Mouse (Mus musculus): ENCODE measurements around the gene Slc28a1. TPM values are rescaled to one million over a fixed set of nuclear protein-coding genes. Genes with fewer than 3 reads are reported as not detected.
A peak's percentile ranks its signal among the peaks of the same experiment; 100 is the strongest.
"Not testable (repeated sequence)": the region's sequence is repeated elsewhere in the genome, so short reads cannot be mapped to it uniquely, and the experiment has no call there.

Gene Slc28a1
- polyA plus RNA-seq, 1 experiment from 2014 or later = 0.09 TPM

- not testable (repeated sequence) for H3K27ac ChIP-seq (ENCODE audit: low read length); H3K4me2 ChIP-seq (ENCODE audit: low read depth, low read length); H3K4me1 ChIP-seq (ENCODE audit: control insufficient read depth, insufficient read depth, low read length); ATAC-seq (replicated peaks; ENCODE audit: extremely low read depth, insufficient read depth, low FRiP score); H3K9me3 ChIP-seq (replicated peaks; ENCODE audit: control insufficient read depth, low read length); H3K36me3 ChIP-seq (ENCODE audit: control insufficient read depth, insufficient read depth); H3K4me3 ChIP-seq (ENCODE audit: low read length); H3K9ac ChIP-seq (ENCODE audit: low read length); H3K27me3 ChIP-seq (ENCODE audit: control insufficient read depth, insufficient read depth, low read length)
- 81% methylated on average over 10 of the region's 10 CpGs for WGBS
Measured at GRCm38 (mm10) chr7:81203576-81203975, 89.0 kb downstream of the Slc28a1 start.

- Histone ChIP-seq H3K4me3 (ENCODE audit: low read length) (no peak overlapping the region), H3K9me3 (replicated peaks; ENCODE audit: control insufficient read depth, low read length) (no peaks in the 10 kb centered on the region), H3K27me3 (ENCODE audit: control insufficient read depth, insufficient read depth, low read length) (0 out of 2 replicates have a peak, but pooled peaks cover 2% of the 10 kb centered on the region), H3K9ac (ENCODE audit: low read length) (no peak overlapping the region), H3K4me1 (ENCODE audit: control insufficient read depth, insufficient read depth, low read length) (peaks cover 10% of the 10 kb centered on the region), H3K36me3 (ENCODE audit: control insufficient read depth, insufficient read depth) (no peaks in the 10 kb centered on the region), H3K4me2 (ENCODE audit: low read depth, low read length) (no peak overlapping the region), H3K27ac (ENCODE audit: low read length) (no peak overlapping the region)
- ATAC-seq (replicated peaks; ENCODE audit: extremely low read depth, insufficient read depth, low FRiP score) = no peak
- 26% methylated on average over 6 of the region's 6 CpGs for WGBS
Measured at GRCm38 (mm10) chr7:81208944-81209343, 94.3 kb downstream of the Slc28a1 start.

GRCm38 (mm10) chr7:81209979-81210685 is 95.5 kb downstream of the Slc28a1 start:
- Histone ChIP-seq H3K27me3 (ENCODE audit: control insufficient read depth, insufficient read depth, low read length) (0 out of 2 replicates have a peak, but pooled peaks cover 2% of the 10 kb centered on the region), H3K4me3 (ENCODE audit: low read length) (no peak overlapping the region), H3K4me1 (ENCODE audit: control insufficient read depth, insufficient read depth, low read length) (peaks cover 10% of the 10 kb centered on the region), H3K36me3 (ENCODE audit: control insufficient read depth, insufficient read depth) (no peaks in the 10 kb centered on the region), H3K9ac (ENCODE audit: low read length) (no peak overlapping the region), H3K9me3 (replicated peaks; ENCODE audit: control insufficient read depth, low read length) (no peaks in the 10 kb centered on the region), H3K27ac (ENCODE audit: low read length) (no peak overlapping the region), H3K4me2 (ENCODE audit: low read depth, low read length) (no peak overlapping the region)
- WGBS = 41% methylated on average over 12 of the region's 12 CpGs
- no peak for ATAC-seq (replicated peaks; ENCODE audit: extremely low read depth, insufficient read depth, low FRiP score)

GRCm38 (mm10) chr7:81211760-81212159 is 97.2 kb downstream of the Slc28a1 start:
- no peaks in the 10 kb centered on the region for H3K9me3 ChIP-seq (replicated peaks; ENCODE audit: control insufficient read depth, low read length)
- peak overlapping the region; percentile 65 for H3K4me3 ChIP-seq (ENCODE audit: low read length)
- H3K4me2 ChIP-seq (ENCODE audit: low read depth, low read length) = peak overlapping the region; percentile 78
- 16% methylated on average over 8 of the region's 8 CpGs for WGBS
- peak overlapping the region; percentile 66 for H3K27ac ChIP-seq (ENCODE audit: low read length)
- no peaks in the 10 kb centered on the region for H3K36me3 ChIP-seq (ENCODE audit: control insufficient read depth, insufficient read depth)
- ATAC-seq (replicated peaks; ENCODE audit: extremely low read depth, insufficient read depth, low FRiP score) = no peak
- H3K4me1 ChIP-seq (ENCODE audit: control insufficient read depth, insufficient read depth, low read length) = peaks cover 10% of the 10 kb centered on the region
- peak overlapping the region; percentile 59 for H3K9ac ChIP-seq (ENCODE audit: low read length)
- 0 out of 2 replicates have a peak, but pooled peaks cover 2% of the 10 kb centered on the region for H3K27me3 ChIP-seq (ENCODE audit: control insufficient read depth, insufficient read depth, low read length)

- H3K27me3 ChIP-seq (ENCODE audit: control insufficient read depth, insufficient read depth, low read length) = 0 out of 2 replicates have a peak, but pooled peaks cover 2% of the 10 kb centered on the region
Measured at GRCm38 (mm10) chr7:81212261-81212681, 97.7 kb downstream of the Slc28a1 start.

DNA sequence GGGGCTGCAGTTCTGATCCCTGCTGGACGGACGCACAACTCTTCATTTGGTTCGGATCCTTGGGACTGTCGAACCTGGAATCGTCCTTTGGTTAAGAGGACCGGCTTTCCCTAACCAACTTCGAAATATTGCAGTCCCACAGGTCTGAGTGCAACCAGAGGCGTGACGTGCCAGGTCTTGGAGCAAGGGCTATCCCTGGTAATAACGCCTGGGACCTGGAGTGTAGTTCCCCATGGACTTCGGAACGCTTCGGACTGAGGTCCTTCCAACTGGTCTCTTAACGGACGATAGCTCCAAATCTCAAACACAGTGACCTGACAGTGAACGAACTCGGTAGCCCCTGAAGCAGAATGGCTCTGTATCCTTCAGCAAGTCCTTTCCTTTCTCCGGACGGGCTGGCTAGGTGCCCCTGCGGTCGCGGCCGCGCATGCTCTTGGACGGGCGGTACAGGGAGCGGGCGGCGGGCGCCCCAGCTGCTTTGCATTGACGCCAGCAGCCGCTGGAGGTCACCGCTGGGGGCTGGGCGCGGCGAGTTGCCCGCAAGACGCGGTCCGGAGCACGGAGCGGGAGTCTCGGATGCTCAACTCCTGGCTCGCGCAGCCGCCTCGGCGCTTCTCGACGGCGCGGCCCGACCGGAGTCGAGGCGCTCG is 98.2 kb downstream of the Slc28a1 start:
- no peaks in the 10 kb centered on the region for H3K36me3 ChIP-seq (ENCODE audit: control insufficient read depth, insufficient read depth)
- under 1% methylated on average over 57 of the region's 57 CpGs for WGBS
- ATAC-seq (replicated peaks; ENCODE audit: extremely low read depth, insufficient read depth, low FRiP score) = peak; percentile 90
- peak overlapping the region; percentile 65 for H3K4me3 ChIP-seq (ENCODE audit: low read length)
- peaks cover 10% of the 10 kb centered on the region for H3K4me1 ChIP-seq (ENCODE audit: control insufficient read depth, insufficient read depth, low read length)
- no peaks in the 10 kb centered on the region for H3K9me3 ChIP-seq (replicated peaks; ENCODE audit: control insufficient read depth, low read length)
- 0 out of 2 replicates have a peak, but pooled peaks cover 2% of the 10 kb centered on the region for H3K27me3 ChIP-seq (ENCODE audit: control insufficient read depth, insufficient read depth, low read length)
- H3K4me2 ChIP-seq (ENCODE audit: low read depth, low read length) = peak overlapping the region; percentile 78
- peak overlapping the region; percentile 66 for H3K27ac ChIP-seq (ENCODE audit: low read length)
- peak overlapping the region; percentile 76 for H3K9ac ChIP-seq (ENCODE audit: low read length)

More at GRCm38 (mm10) chr7:81212261-81212681, 97.7 kb downstream of the Slc28a1 start:
- no peaks in the 10 kb centered on the region for H3K36me3 ChIP-seq (ENCODE audit: control insufficient read depth, insufficient read depth)
- peaks cover 10% of the 10 kb centered on the region for H3K4me1 ChIP-seq (ENCODE audit: control insufficient read depth, insufficient read depth, low read length)
- H3K4me3 ChIP-seq (ENCODE audit: low read length) = peak overlapping the region; percentile 65
- peak overlapping the region; percentile 59 for H3K9ac ChIP-seq (ENCODE audit: low read length)
- no peaks in the 10 kb centered on the region for H3K9me3 ChIP-seq (replicated peaks; ENCODE audit: control insufficient read depth, low read length)
- 2% methylated on average over 22 of the region's 22 CpGs for WGBS
- H3K4me2 ChIP-seq (ENCODE audit: low read depth, low read length) = peak overlapping the region; percentile 78
- ATAC-seq (replicated peaks; ENCODE audit: extremely low read depth, insufficient read depth, low FRiP score) = peak; percentile 72
- peak overlapping the region; percentile 66 for H3K27ac ChIP-seq (ENCODE audit: low read length)

- H3K27ac ChIP-seq (ENCODE audit: low read length) = peak within 1 kb of the TSS; percentile 66
- peak within 1 kb of the TSS; percentile 65 for H3K4me3 ChIP-seq (ENCODE audit: low read length)
- peaks cover 10% of the 10 kb centered on the region for H3K4me1 ChIP-seq (ENCODE audit: control insufficient read depth, insufficient read depth, low read length)
- H3K36me3 ChIP-seq (ENCODE audit: control insufficient read depth, insufficient read depth) = no peaks in the 10 kb centered on the region
- under 1% methylated on average over 113 of the region's 128 CpGs for WGBS
- peak within 1 kb of the TSS; percentile 78 for H3K4me2 ChIP-seq (ENCODE audit: low read depth, low read length)
- H3K27me3 ChIP-seq (ENCODE audit: control insufficient read depth, insufficient read depth, low read length) = 0 out of 2 replicates have a peak, but pooled peaks cover 2% of the 10 kb centered on the region
- no peaks in the 10 kb centered on the region for H3K9me3 ChIP-seq (replicated peaks; ENCODE audit: control insufficient read depth, low read length)
- ATAC-seq (replicated peaks; ENCODE audit: extremely low read depth, insufficient read depth, low FRiP score) = peak; percentile 11; the same call in 1 of the 2 replicates
- H3K9ac ChIP-seq (ENCODE audit: low read length) = peak within 1 kb of the TSS; percentile 76
Measured at GRCm38 (mm10) chr7:81213347-81214152, 99.0 kb downstream of the Slc28a1 start, which contains the start of gene Pde8a. TSS of gene Pde8a (plus strand) at chr7:81213596.

DNA sequence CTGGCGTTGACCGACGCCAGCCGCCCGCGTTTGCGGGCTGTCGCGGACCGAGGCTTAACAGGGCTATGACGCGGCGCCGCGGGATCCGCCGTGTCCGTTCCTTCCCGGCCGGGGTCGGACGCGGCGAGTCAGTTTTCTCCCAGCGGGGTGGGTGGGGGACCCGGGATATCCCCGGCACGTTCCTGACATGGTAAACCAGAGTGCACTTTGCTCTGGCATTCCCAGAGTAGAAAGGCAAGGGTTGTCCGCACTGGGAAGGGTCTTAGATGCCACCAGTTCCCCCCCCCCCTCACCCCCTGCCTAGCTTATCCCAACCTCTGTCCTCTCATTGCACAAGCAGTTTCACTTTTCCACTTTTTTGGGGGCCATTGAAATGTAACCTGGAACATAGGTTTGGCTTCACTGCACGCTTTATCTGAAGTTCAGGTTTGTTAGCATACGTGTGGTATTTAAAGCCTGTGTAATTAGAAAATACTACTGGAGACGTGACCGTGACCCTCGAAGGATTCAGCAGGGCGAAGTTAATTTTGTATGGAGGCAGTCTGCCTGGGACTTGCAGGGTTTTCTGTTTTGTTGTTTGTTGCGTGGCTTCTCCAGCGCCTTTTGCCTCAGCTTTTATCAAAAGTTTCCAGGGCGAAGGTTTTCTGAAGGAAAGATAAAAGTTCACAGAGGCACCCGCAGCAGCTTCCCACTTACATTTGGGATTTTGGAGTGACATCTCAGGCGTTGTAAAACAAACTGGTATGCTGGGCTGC is 99.7 kb downstream of the Slc28a1 start:
- WGBS = 10% methylated on average over 40 of the region's 40 CpGs
- peaks cover 7% of the 10 kb centered on the region; the same call in 1 of the 2 replicates for H3K4me1 ChIP-seq (ENCODE audit: control insufficient read depth, insufficient read depth, low read length)
- peak overlapping the region; percentile 65 for H3K4me3 ChIP-seq (ENCODE audit: low read length)
- no peaks in the 10 kb centered on the region for H3K9me3 ChIP-seq (replicated peaks; ENCODE audit: control insufficient read depth, low read length)
- H3K27me3 ChIP-seq (ENCODE audit: control insufficient read depth, insufficient read depth, low read length) = 0 out of 2 replicates have a peak, but pooled peaks cover 2% of the 10 kb centered on the region
- H3K27ac ChIP-seq (ENCODE audit: low read length) = peak overlapping the region; percentile 37
- H3K9ac ChIP-seq (ENCODE audit: low read length) = peak overlapping the region; percentile 76
- H3K4me2 ChIP-seq (ENCODE audit: low read depth, low read length) = peak overlapping the region; percentile 78
- no peaks in the 10 kb centered on the region for H3K36me3 ChIP-seq (ENCODE audit: control insufficient read depth, insufficient read depth)
- no peak for ATAC-seq (replicated peaks; ENCODE audit: extremely low read depth, insufficient read depth, low FRiP score)
